Mouse (Mus musculus) spleen, adult 2 months (tissue): ENCODE measurements around the gene Echdc2. TPM values are rescaled to one million over a fixed set of nuclear protein-coding genes. Genes with fewer than 3 reads are reported as not detected.

Source experiments
- DNase-seq, 2 experiments: peaks; one replicate each; pipeline versions ENCODE4 v3.0.0 to v3.0.0-alpha.2; 2012 to 2021; ENCODE audit warnings: low spot score in 2 of 2, low read depth in 1 of 2
- H3K27ac ChIP-seq: fragments of 200-500 bp; 2 replicates; pipeline ENCODE4 v1.5.1; 2012; ENCODE audit warnings: low read length, inconsistent platforms; ENCODE audit not compliant: insufficient read depth
- H3K27me3 ChIP-seq: fragments of 200-500 bp; 2 replicates; pipeline ENCODE4 v1.6.1; 2012; ENCODE audit warnings: mild to moderate bottlenecking, moderate library complexity, low read length, inconsistent platforms; ENCODE audit not compliant: control insufficient read depth, insufficient read depth
- H3K36me3 ChIP-seq: fragments of 200-500 bp; 2 replicates; pipeline ENCODE4 v1.6.1; 2012; ENCODE audit warnings: mild to moderate bottlenecking, low read length, inconsistent platforms; ENCODE audit not compliant: control insufficient read depth, insufficient read depth
- H3K4me1 ChIP-seq: fragments of 200-500 bp; 2 replicates; pipeline ENCODE4 v1.6.1; 2011; ENCODE audit warnings: inconsistent platforms; ENCODE audit not compliant: control insufficient read depth, insufficient read depth, insufficient read length
- H3K4me3 ChIP-seq: fragments of 200-500 bp; 2 replicates; pipeline ENCODE4 v1.5.1; 2011; ENCODE audit warnings: mild to moderate bottlenecking, inconsistent platforms; ENCODE audit not compliant: insufficient read depth, insufficient read length; ENCODE audit errors: extremely low read depth
- CTCF ChIP-seq: fragments of 200-500 bp; IDR thresholded peaks from 2 replicates; pipeline ENCODE4 v1.5.1; 2011; ENCODE audit warnings: mild to moderate bottlenecking, inconsistent platforms; ENCODE audit not compliant: insufficient read depth, insufficient read length, insufficient replicate concordance; ENCODE audit errors: extremely low read depth
- POLR2A ChIP-seq: fragments of 200-500 bp; IDR thresholded peaks from 2 replicates; pipeline ENCODE4 v1.6.1; 2011; ENCODE audit warnings: low read depth, low read length, inconsistent platforms
- WGBS: fragments of 180-500 bp; shearing (Covaris S2); methylation state at CpG from one replicate; pipeline ENCODE4 v1.1.7; 2018; 5-methylcytosine and 5-hydroxymethylcytosine counted together
- polyA plus RNA-seq: library from polyadenylated mRNA; depleted of rRNA; stranded (reverse); fragments of >200 nt; gene quantifications from 2 replicates; pipeline ENCODE4 v1.2.3, GENCODE M21; 2012; rRNA removed

Gene Echdc2
- 3.4 and 4.9 TPM in 2 replicates for polyA plus RNA-seq

DNA sequence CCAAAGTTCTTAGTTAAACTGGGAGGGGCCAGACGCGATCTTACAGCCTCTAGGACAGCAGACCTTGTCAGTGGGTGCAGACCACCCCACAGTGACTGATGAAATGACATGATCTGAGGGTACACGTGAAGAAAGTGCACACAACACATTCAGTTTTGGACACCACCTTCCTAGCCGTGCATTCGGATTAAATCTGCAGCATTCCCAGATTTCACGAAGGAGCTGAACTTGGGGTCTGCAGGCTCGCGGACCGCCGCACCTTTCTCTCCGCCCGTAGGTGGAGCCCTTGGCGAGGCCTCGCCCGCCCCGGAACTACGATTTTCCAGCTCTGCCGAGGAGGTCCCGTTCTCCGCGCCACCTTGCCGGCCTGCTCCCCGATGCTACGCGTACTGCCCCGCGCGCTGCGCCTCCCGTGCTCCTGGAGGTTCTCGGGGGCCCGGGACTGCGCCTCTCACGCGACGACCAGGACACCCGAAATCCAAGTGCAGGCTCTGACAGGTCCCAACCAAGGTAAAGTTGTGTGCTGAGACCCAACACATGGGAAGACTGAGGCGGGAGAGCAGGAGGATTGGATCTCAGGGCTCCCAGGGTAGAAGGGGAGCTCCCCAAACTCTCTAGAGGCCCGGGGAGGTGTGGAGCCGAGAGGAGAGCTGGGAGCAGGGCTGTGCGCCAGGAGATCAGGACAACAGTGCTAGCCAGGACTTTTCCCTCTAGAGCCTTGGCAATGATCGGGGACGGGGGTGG, at the start of gene Echdc2:
TSS of gene Echdc2 (plus strand) at position 286 of the 744 bp plus-strand sequence.
- TF ChIP-seq POLR2A (no peak), CTCF (no peak)
- Histone ChIP-seq H3K4me1 (peaks cover 2% of the 10 kb centered on the region), H3K36me3 (no peaks in the 10 kb centered on the region), H3K27ac (no peak within 1 kb of the TSS), H3K27me3 (peaks cover 7% of the 10 kb centered on the region), H3K4me3 (0 out of 2 replicates have a peak within 1 kb of the TSS, but pooled peaks have one; percentile 37)
- DNase-seq, result no peak
- WGBS, result 3% methylated on average over 43 of the region's 43 CpGs

DNA sequence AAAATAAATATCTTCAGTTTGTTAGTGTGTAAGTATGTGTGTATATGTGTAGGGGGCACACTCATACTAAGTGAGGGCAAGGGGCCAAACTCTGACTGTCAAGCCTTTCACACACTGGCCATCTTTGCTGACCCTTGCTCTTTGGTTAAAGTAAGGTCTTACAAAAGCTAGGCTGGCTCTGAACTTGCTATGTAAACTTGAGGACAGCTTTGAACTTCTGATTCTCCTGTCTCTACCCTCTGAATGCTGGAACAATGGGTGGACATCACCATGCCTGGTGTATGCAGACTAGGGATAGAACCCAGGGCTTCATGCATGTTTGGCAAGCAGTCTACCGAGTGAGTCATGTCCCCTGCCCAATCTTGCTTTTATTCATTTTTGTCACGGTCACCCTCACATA, 48.8 kb upstream of the Echdc2 start:
- Histone ChIP-seq H3K4me1 (peaks cover 3% of the 10 kb centered on the region; the same call in 1 of the 2 replicates), H3K36me3 (peaks cover 3% of the 10 kb centered on the region; the same call in 1 of the 2 replicates), H3K27me3 (no peaks in the 10 kb centered on the region), H3K27ac (no peak overlapping the region), H3K4me3 (no peak overlapping the region)
- no peak for TF ChIP-seq CTCF
- no peak for TF ChIP-seq POLR2A
- no peak for DNase-seq
- WGBS, result 88% methylated on average over 2 of the region's 2 CpGs

DNA sequence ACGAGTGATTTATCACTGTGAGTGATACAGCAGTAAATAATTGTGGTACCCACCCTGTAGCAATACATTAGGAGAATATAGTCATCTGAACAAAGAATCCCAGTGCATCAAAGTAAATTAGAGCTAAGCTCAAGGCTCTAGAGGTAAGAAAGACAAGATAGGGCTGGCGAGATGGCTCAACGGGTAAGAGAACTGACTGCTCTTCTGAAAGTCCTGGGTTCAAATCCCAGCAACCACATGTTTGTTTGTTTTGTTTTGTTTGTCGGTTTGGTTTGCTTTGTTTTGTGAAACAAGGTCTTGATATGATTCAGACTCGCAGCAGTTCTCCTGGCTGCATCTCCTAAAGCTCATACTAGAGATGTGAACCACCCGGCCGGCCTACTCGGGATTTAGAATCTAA, 47.7 kb upstream of the Echdc2 start:
- WGBS, result 91% methylated on average over 8 of the region's 8 CpGs
- H3K27ac ChIP-seq, result no peak overlapping the region
- no peaks in the 10 kb centered on the region for H3K36me3 ChIP-seq
- no peak for TF ChIP-seq POLR2A
- no peak for TF ChIP-seq CTCF
- peaks cover 3% of the 10 kb centered on the region; the same call in 1 of the 2 replicates for H3K4me1 ChIP-seq
- no peak overlapping the region; the same call in 1 of the 2 replicates for H3K4me3 ChIP-seq
- peak in 1 of 2 experiments; percentile 5 for DNase-seq
- no peaks in the 10 kb centered on the region for H3K27me3 ChIP-seq

DNA sequence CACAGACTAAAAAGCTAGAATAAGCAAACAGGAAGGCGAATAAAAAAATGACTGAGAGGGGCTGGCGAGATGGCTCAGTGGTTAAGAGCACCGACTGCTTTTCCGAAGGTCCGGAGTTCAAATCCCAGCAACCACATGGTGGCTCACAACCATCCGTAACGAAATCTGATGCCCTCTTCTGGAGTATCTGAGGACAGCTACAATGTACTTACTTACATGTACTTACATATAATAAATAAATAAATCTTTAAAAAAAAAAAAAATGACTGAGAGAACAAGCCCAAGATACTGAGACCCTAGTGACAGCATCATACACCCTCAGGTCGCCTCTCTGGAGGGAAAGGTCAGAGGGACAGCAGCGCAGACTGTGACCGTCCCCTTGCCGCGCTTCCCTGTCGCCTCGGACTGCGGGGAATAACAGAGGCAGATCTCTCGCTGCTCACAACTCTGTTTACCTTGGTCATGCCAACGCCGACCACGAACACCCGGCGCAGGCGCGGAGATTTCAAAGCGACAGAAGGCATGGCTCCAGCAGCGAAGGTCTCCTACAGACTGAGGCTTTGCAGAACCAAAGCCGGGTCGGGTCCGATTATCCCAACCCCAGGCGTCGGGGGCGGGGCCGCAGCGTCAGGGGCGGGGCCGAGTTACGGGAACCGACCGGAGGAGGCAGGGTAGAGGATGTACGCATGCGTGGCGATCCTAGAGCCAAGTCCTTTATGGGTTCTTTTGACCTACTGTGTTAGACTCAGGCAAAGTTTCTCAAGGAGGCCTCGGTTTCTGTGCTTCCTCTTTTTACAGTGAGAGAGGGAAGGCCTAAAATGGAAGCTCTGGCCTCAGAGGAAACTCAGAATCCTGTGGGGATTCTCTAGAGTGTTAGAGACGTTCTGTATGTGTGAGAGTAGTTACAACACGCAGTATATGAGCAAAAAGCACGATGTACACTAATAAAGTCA, 47.0 kb upstream of the Echdc2 start:
- Histone ChIP-seq H3K4me3 (peak overlapping the region; percentile 64), H3K27me3 (no peaks in the 10 kb centered on the region), H3K4me1 (peaks cover 3% of the 10 kb centered on the region; the same call in 1 of the 2 replicates), H3K27ac (peak overlapping the region; percentile 48), H3K36me3 (no peaks in the 10 kb centered on the region)
- TF ChIP-seq CTCF (no peak), POLR2A (no peak)
- 10% methylated on average over 45 of the region's 45 CpGs for WGBS
- DNase-seq, result peak; percentile 77 to 92

DNA sequence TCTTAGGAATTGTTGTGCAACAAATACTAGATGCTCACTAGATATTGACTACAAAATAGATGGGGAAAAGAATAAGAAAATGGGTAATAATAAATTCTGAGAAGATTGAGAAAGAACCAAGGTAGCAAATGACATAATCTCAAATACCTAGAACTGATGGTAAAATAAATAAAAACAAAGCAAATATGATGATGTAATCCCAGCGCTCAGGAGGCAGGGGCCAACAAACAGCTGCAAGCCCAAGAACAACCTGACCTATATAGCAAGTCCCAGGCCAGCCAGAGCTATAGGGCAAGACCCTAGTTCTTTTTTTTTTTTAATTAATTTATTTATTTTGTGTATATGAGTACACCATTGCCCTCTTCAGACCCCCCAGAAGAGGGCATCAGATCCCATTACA, 41.1 kb upstream of the Echdc2 start:
- Histone ChIP-seq H3K27me3 (no peaks in the 10 kb centered on the region), H3K4me1 (no peaks in the 10 kb centered on the region), H3K4me3 (no peak overlapping the region), H3K27ac (no peak overlapping the region), H3K36me3 (no peaks in the 10 kb centered on the region)
- TF ChIP-seq CTCF (no peak), POLR2A (no peak)
- 97% methylated on average over 1 of the region's 1 CpGs for WGBS
- no peak for DNase-seq

DNA sequence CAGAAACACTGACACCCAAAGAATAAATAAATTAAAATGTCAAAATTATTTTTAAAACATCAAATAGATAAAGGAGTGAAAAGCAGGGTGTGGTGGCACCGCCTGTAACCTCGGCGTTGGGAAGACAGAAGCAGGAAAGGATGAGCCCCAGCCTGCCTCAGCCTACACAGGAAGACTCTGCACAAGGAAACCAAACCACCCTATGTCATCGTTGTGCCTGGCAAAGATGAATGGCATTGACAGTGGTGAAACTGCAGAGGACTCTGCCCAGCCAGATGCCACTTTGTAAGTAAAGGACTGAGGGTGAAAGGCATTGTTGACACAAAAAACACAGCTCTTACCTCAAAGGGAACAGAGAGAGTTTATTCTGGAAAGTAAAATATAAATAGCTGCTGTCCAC, 39.0 kb upstream of the Echdc2 start:
- Histone ChIP-seq H3K4me1 (no peaks in the 10 kb centered on the region), H3K27ac (no peak overlapping the region), H3K27me3 (no peaks in the 10 kb centered on the region), H3K4me3 (no peak overlapping the region), H3K36me3 (no peaks in the 10 kb centered on the region)
- DNase-seq, result no peak
- WGBS, result 82% methylated on average over 4 of the region's 4 CpGs
- TF ChIP-seq POLR2A (no peak), CTCF (no peak)
